Mouse (Mus musculus): Measurements from ENCODE around the gene Os9.

GRCm38 (mm10) chr10:127108262-127108583, 12.7 kb downstream of the Os9 start:
- no peak for TF ChIP-seq CTCF (IDR thresholded peaks at IDR 0.05)
- TF ChIP-seq POLR2A (IDR thresholded peaks at IDR 0.05; ENCODE audit: insufficient read depth, low read depth, low read length) = no peak
